Mouse (Mus musculus): ENCODE results near the gene Prkaa1.
"Not testable (repeated sequence)": the region's sequence is repeated elsewhere in the genome, so short reads cannot be mapped to it uniquely, and the experiment has no call there.

The Prkaa1 gene

GRCm38 (mm10) chr15:5129111-5129805 lies 14.4 kb upstream of the Prkaa1 start:
- no peak for DNase-seq (ENCODE audit: low read depth, low spot score)

GRCm38 (mm10) chr15:5130887-5131668 lies 12.6 kb upstream of the Prkaa1 start:
- not testable (repeated sequence) for DNase-seq (ENCODE audit: low read depth, low spot score)

GRCm38 (mm10) chr15:5133301-5133700 lies 10.4 kb upstream of the Prkaa1 start:
- no peak for DNase-seq (ENCODE audit: low read depth, low spot score)

- no peak for DNase-seq (ENCODE audit: low read depth, low spot score)
Observed at GRCm38 (mm10) chr15:5134179-5134578, 9.5 kb upstream of the Prkaa1 start.

GRCm38 (mm10) chr15:5134945-5135483 lies 8.6 kb upstream of the Prkaa1 start:
- DNase-seq (ENCODE audit: low read depth, low spot score): no peak

- no peak for DNase-seq (ENCODE audit: low read depth, low spot score)
Observed at GRCm38 (mm10) chr15:5138021-5138856, 5.4 kb upstream of the Prkaa1 start.

GRCm38 (mm10) chr15:5139366-5139765 lies 4.3 kb upstream of the Prkaa1 start:
- no peak for DNase-seq (ENCODE audit: low read depth, low spot score)

GRCm38 (mm10) chr15:5139863-5140262 lies 3.8 kb upstream of the Prkaa1 start:
- no peak for DNase-seq (ENCODE audit: low read depth, low spot score)

- DNase-seq (ENCODE audit: low read depth, low spot score): no peak
Observed at GRCm38 (mm10) chr15:5140357-5140756, 3.3 kb upstream of the Prkaa1 start.

GRCm38 (mm10) chr15:5142047-5142446 lies 1.6 kb upstream of the Prkaa1 start:
- DNase-seq (ENCODE audit: low read depth, low spot score): no peak

- no peak for DNase-seq (ENCODE audit: low read depth, low spot score)
Observed at GRCm38 (mm10) chr15:5142714-5143113, 947 bp upstream of the Prkaa1 start.

GRCm38 (mm10) chr15:5144021-5144778 lies 539 bp downstream of the Prkaa1 start:
- peak; percentile 34 for DNase-seq (ENCODE audit: low read depth, low spot score)

- no peak for DNase-seq (ENCODE audit: low read depth, low spot score)
Observed at GRCm38 (mm10) chr15:5145196-5145945, 1.7 kb downstream of the Prkaa1 start.

- DNase-seq (ENCODE audit: low read depth, low spot score): no peak
Observed at GRCm38 (mm10) chr15:5149187-5149586, 5.5 kb downstream of the Prkaa1 start.

- no peak for DNase-seq (ENCODE audit: low read depth, low spot score)
Observed at GRCm38 (mm10) chr15:5152171-5152570, 8.5 kb downstream of the Prkaa1 start.

- no peak for DNase-seq (ENCODE audit: low read depth, low spot score)
Observed at GRCm38 (mm10) chr15:5154621-5155020, 11.0 kb downstream of the Prkaa1 start.

- no peak for DNase-seq (ENCODE audit: low read depth, low spot score)
Observed at GRCm38 (mm10) chr15:5155093-5155492, 11.4 kb downstream of the Prkaa1 start.

- no peak for DNase-seq (ENCODE audit: low read depth, low spot score)
Observed at GRCm38 (mm10) chr15:5156355-5156754, 12.7 kb downstream of the Prkaa1 start.

- no peak for DNase-seq (ENCODE audit: low read depth, low spot score)
Observed at GRCm38 (mm10) chr15:5157386-5157785, 13.7 kb downstream of the Prkaa1 start.

- no peak for DNase-seq (ENCODE audit: low read depth, low spot score)
Observed at GRCm38 (mm10) chr15:5158827-5159226, 15.2 kb downstream of the Prkaa1 start.

Measured in brain, embryonic 18.5 days (tissue).